Comparison of ENCODE assay signal across 29 mouse cellular contexts in the genomic region with DNA sequence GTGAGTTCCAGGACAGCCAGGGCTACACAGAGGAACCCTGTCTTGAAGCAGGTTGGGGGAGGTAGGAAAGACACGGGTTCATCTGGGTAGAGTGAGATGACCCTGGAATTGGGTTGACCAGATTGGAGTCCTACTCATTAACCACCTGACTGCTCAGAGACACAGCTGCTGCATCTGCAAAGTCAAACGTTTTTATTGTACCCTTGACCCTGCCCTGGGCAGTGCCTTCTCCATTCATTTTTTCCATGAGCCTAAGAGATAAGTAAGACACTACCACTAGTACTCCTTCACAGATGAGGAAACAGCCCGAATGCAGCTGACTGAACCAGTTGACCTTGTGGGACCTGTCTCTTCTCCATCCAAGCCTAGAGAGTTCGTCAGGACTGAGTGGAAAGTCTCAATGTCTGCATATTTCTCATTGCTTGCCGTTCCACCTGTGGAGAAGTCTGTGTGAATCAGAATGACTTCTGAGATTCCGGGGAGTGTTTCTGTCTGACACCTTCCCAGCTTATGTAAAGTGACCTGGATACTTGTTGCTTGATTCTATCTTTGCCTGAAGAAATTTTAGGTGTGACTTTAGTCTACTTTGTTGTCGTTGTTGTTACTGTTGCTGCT. TPM values are rescaled to one million over a fixed set of nuclear protein-coding genes. Genes with fewer than 3 reads are reported as not detected.
A peak's percentile ranks its signal among the peaks of the same experiment; 100 is the strongest.
DNase-seq lines count a peak whose midpoint lies in the region; ATAC-seq and TF ChIP-seq lines count a peak whose summit lies in the region.
"Had no signal": no experiment of that assay in that cellular context is flagged by ENCODE, and none has a peak within 500 bp of the region (broad histone marks: within the 10 kb centered on the region; RNA-seq: fewer than 3 reads in every experiment).

No protein-coding gene starts in this region.

- WGBS in kidney, adult 2 months, result 42% methylated on average over 7 of the region's 7 CpGs
- 62% methylated on average over 7 of the region's 7 CpGs for WGBS in kidney, embryonic 15.5 days

- no peaks in the 10 kb centered on the region; the same call in 1 of the 2 replicates for H3K36me3 ChIP-seq in kidney, adult 2 months (ENCODE audit: control insufficient read depth, insufficient read depth, low read length)
- H3K36me3 ChIP-seq in kidney, embryonic 15.5 days, result no peaks in the 10 kb centered on the region
- H3K36me3 ChIP-seq: embryonic facial prominence, embryonic 10.5 days; embryonic facial prominence, embryonic 13.5 days; forebrain, embryonic 10.5 days; hindbrain, embryonic 12.5 days; hindbrain, embryonic 15.5 days had no signal

- H3K9ac ChIP-seq in kidney, embryonic 15.5 days, result no peak overlapping the region
- H3K9ac ChIP-seq: embryonic facial prominence, embryonic 13.5 days; forebrain, embryonic 13.5 days; hindbrain, embryonic 12.5 days; hindbrain, embryonic 15.5 days had no signal

- H3K27me3 ChIP-seq in kidney, adult 2 months (replicated peaks; ENCODE audit: control insufficient read depth, insufficient read depth, low read length), result no peaks in the 10 kb centered on the region
- no peaks in the 10 kb centered on the region for H3K27me3 ChIP-seq in kidney, embryonic 15.5 days
- H3K27me3 ChIP-seq: CH12.LX; embryonic facial prominence, embryonic 13.5 days; forebrain, embryonic 13.5 days; hindbrain, embryonic 12.5 days; hindbrain, embryonic 15.5 days had no signal

- TF ChIP-seq CTCF in kidney, adult 2 months (conservative IDR thresholded peaks at IDR 0.05; ENCODE audit: insufficient read depth, insufficient read length, low read depth, low read length), result no peak

- H3K9me3 ChIP-seq in kidney, embryonic 15.5 days (replicated peaks), result no peaks in the 10 kb centered on the region; the same call in 1 of the 2 replicates
- H3K9me3 ChIP-seq: embryonic facial prominence, embryonic 13.5 days; hindbrain, embryonic 12.5 days had no signal

- no peak for ATAC-seq in kidney, embryonic 15.5 days (replicated peaks; ENCODE audit: low FRiP score)
- ATAC-seq: activated CD4-positive, CD25-positive, alpha-beta regulatory T cell, adult 4 months; forebrain, embryonic 13.5 days; forebrain, embryonic 16.5 days had no signal

- H3K27ac ChIP-seq in kidney, adult 2 months (ENCODE audit: insufficient read depth, low read depth, low read length), result peak overlapping the region; percentile 8; the same call in 1 of the 2 replicates
- H3K27ac ChIP-seq in kidney, embryonic 15.5 days, result no peak overlapping the region
- H3K27ac ChIP-seq: embryonic facial prominence, embryonic 10.5 days; embryonic facial prominence, embryonic 13.5 days; forebrain, embryonic 10.5 days; forebrain, embryonic 13.5 days; hindbrain, embryonic 12.5 days; hindbrain, embryonic 15.5 days had no signal

- no peaks in the 10 kb centered on the region; the same call in 1 of the 2 replicates for H3K4me1 ChIP-seq in kidney, adult 2 months (ENCODE audit: control insufficient read depth, insufficient read depth, low read length)
- no peaks in the 10 kb centered on the region for H3K4me1 ChIP-seq in kidney, embryonic 15.5 days
- H3K4me1 ChIP-seq: embryonic facial prominence, embryonic 10.5 days; embryonic facial prominence, embryonic 13.5 days; forebrain, embryonic 10.5 days; forebrain, embryonic 13.5 days; hindbrain, embryonic 12.5 days; hindbrain, embryonic 15.5 days had no signal

- DNase-seq in kidney, adult 2 months, result peak; percentile 67
- DNase-seq in kidney, postnatal 36 days, result peak; percentile 53 to 69
- no peak for DNase-seq in kidney, postnatal 14 days
- DNase-seq in R1 (ENCODE audit: low read depth, low spot score), result peak; percentile 98
- no peak for DNase-seq in ovary, adult 18-20 months (ENCODE audit: low spot score)
- DNase-seq in testis, postnatal 14 days (ENCODE audit: low spot score), result no peak
- DNase-seq: adrenal gland, adult 8-10 months; adrenal gland, postnatal 25 days; B cell, adult 2 months; cerebellum, adult 11-12 months; cerebellum, adult 8-10 months; cerebellum, postnatal 10 days; cerebellum, postnatal 36 days; embryo, embryonic 11 days; gastrocnemius, postnatal 10 days; gastrocnemius, postnatal 36 days; heart, adult 11 months had no signal

- H3K4me3 ChIP-seq in kidney, adult 2 months (ENCODE audit: insufficient read depth, low read depth, low read length), result no peak overlapping the region
- no peak overlapping the region for H3K4me3 ChIP-seq in kidney, embryonic 15.5 days (replicated peaks)
- H3K4me3 ChIP-seq: embryonic facial prominence, embryonic 10.5 days; embryonic facial prominence, embryonic 13.5 days; erythroblast, embryonic 14.5 days; forebrain, embryonic 10.5 days; forebrain, embryonic 13.5 days; hindbrain, embryonic 12.5 days; hindbrain, embryonic 15.5 days had no signal

- H3K4me2 ChIP-seq in kidney, embryonic 15.5 days, result no peak overlapping the region
- H3K4me2 ChIP-seq: embryonic facial prominence, embryonic 13.5 days; forebrain, embryonic 13.5 days; heart, embryonic 11.5 days; hindbrain, embryonic 12.5 days; hindbrain, embryonic 15.5 days had no signal

- TF ChIP-seq POLR2A in kidney, adult 2 months (IDR thresholded peaks at IDR 0.05; ENCODE audit: low read depth, low read length), result no peak

RNA-seq across cellular contexts. Expression of gene Itch, which starts 18.0 kb away (rescaled TPM):
- 15.0 and 17.6 TPM in 2 replicates for polyA plus RNA-seq in kidney, adult 2 months (2012; rRNA removed)
- 60.9 and 63.1 TPM in 2 replicates for polyA plus RNA-seq in kidney, embryonic 15.5 days (2015; fragmentation: Nextera tagmentation; extraction: Ambion mirVana)

RNA-seq across cellular contexts. Expression of gene Ahcy, which starts 41.0 kb away (rescaled TPM):
- polyA plus RNA-seq in kidney, adult 2 months (2012; rRNA removed), result 250 and 263 TPM in 2 replicates
- polyA plus RNA-seq in kidney, embryonic 15.5 days (2015; fragmentation: Nextera tagmentation; extraction: Ambion mirVana), result 75.5 and 80.4 TPM in 2 replicates

Comparison
In these comparisons a context has a peak if more than half of its experiments do, and no peak if none do; other contexts are left out.
1. DNase-seq: peak in kidney, adult 2 months (single experiment), kidney, postnatal 36 days (2 of 2) and R1 (single experiment); none in kidney, postnatal 14 days (single experiment), ovary, adult 18-20 months (single experiment) and testis, postnatal 14 days (single experiment).